Mouse (Mus musculus): ENCODE results near the gene Zfp512b.

Zfp512b gene

GRCm38 (mm10) chr2:181572921-181573920 lies 19.4 kb downstream of the Zfp512b start:
- no peak for DNase-seq (ENCODE audit: low spot score in 2 of 2)

GRCm38 (mm10) chr2:181571941-181572670 lies 20.5 kb downstream of the Zfp512b start:
- DNase-seq (ENCODE audit: low spot score in 2 of 2), result no peak

GRCm38 (mm10) chr2:181570921-181571595 lies 21.5 kb downstream of the Zfp512b start:
- no peak for DNase-seq (ENCODE audit: low spot score in 2 of 2)

- DNase-seq (ENCODE audit: low spot score in 2 of 2), result no peak
These were observed 22.2 kb downstream of the Zfp512b start for GRCm38 (mm10) chr2:181570375-181570774.

GRCm38 (mm10) chr2:181569856-181570255 lies 22.7 kb downstream of the Zfp512b start:
- DNase-seq (ENCODE audit: low spot score in 2 of 2), result no peak

- DNase-seq (ENCODE audit: low spot score in 2 of 2), result no peak
These were observed 24.2 kb downstream of the Zfp512b start for GRCm38 (mm10) chr2:181568272-181569008.

GRCm38 (mm10) chr2:181567338-181567737 lies 25.3 kb downstream of the Zfp512b start:
- DNase-seq (ENCODE audit: low spot score in 2 of 2), result no peak

GRCm38 (mm10) chr2:181553772-181554171 lies 38.8 kb downstream of the Zfp512b start:
- no peak for DNase-seq (ENCODE audit: low spot score in 2 of 2)

GRCm38 (mm10) chr2:181550233-181550632 lies 42.4 kb downstream of the Zfp512b start:
- no peak for DNase-seq (ENCODE audit: low spot score in 2 of 2)

GRCm38 (mm10) chr2:181548682-181549081 lies 43.9 kb downstream of the Zfp512b start:
- DNase-seq (ENCODE audit: low spot score in 2 of 2), result no peak

GRCm38 (mm10) chr2:181548227-181548626 lies 44.4 kb downstream of the Zfp512b start:
- no peak for DNase-seq (ENCODE audit: low spot score in 2 of 2)

- DNase-seq (ENCODE audit: low spot score in 2 of 2), result no peak
These were observed 46.5 kb downstream of the Zfp512b start for GRCm38 (mm10) chr2:181546142-181546541.

GRCm38 (mm10) chr2:181541761-181542380 lies 50.7 kb downstream of the Zfp512b start:
- no peak for DNase-seq (ENCODE audit: low spot score in 2 of 2)

GRCm38 (mm10) chr2:181537444-181538047 lies 55.1 kb downstream of the Zfp512b start:
- no peak for DNase-seq (ENCODE audit: low spot score in 2 of 2)

GRCm38 (mm10) chr2:181536410-181536809 lies 56.2 kb downstream of the Zfp512b start:
- DNase-seq (ENCODE audit: low spot score in 2 of 2), result no peak

- no peak for DNase-seq (ENCODE audit: low spot score in 2 of 2)
These were observed 60.0 kb downstream of the Zfp512b start for GRCm38 (mm10) chr2:181532589-181532988.

All from urinary bladder, adult 18-20 months (tissue).